Mouse (Mus musculus): Measurements from ENCODE around the gene Pde4d. TPM values are rescaled to one million over a fixed set of nuclear protein-coding genes. Genes with fewer than 3 reads are reported as not detected.

Pde4d gene
- total and polyA plus RNA-seq, 3 experiments = 18.5 to 18.8 TPM; not detected in 1

DNA sequence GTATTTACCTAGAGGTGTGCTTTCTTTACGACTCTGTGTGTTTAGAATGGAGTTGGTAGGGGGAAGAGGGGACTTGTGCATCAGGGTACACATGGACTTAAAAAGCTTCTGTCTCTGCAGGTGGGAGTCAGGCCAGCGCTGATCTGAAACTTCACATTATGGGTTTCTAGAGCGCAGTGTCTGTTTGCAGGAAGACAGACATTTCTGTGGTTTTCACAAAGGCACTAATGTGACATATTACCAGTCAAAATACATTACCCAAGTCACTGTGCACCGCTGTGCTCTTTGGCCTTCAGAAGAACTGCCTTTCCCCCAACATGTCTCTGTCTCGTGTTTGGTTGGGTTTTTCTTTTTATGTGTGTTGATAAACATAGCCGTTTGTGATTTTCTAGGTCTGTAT is 1395.1 kb downstream of the Pde4d start:
- no peaks in the 10 kb centered on the region; a peak in 2 of 4 replicates for H3K36me3 ChIP-seq (ENCODE audit: control insufficient read depth in 1 of 2, insufficient read depth in 2 of 2, low read length in 2 of 2)
- no peak overlapping the region for H3K27ac ChIP-seq (ENCODE audit: control insufficient read depth, low read depth, low read length)
- TF ChIP-seq TCF12 (IDR thresholded peaks at IDR 0.05; ENCODE audit: low read depth, low read length) = no peak
- no peak for TF ChIP-seq ZKSCAN1 (IDR thresholded peaks at IDR 0.05; ENCODE audit: low read depth, low read length)
- TF ChIP-seq MXI1 (IDR thresholded peaks at IDR 0.05; ENCODE audit: low read depth, low read length) = no peak
- TF ChIP-seq JUND (IDR thresholded peaks at IDR 0.05; ENCODE audit: low read depth, low read length) = no peak
- no peak for TF ChIP-seq RAD21 (IDR thresholded peaks at IDR 0.05; ENCODE audit: low read depth, low read length)
- no peak for TF ChIP-seq E2F4 (IDR thresholded peaks at IDR 0.05; ENCODE audit: borderline replicate concordance, low read depth, low read length)
- DNase-seq (ENCODE audit: low read depth, low spot score) = no peak
- H3K4me3 ChIP-seq (ENCODE audit: control insufficient read depth in 1 of 2, insufficient read depth in 1 of 2, low read depth in 2 of 2, low read length in 2 of 2) = no peak overlapping the region
- no peaks in the 10 kb centered on the region for H3K27me3 ChIP-seq (ENCODE audit: control insufficient read depth in 1 of 2, insufficient read depth in 2 of 2, low read length in 2 of 2)
- no peaks in the 10 kb centered on the region for H3K4me1 ChIP-seq (ENCODE audit: control insufficient read depth in 1 of 2, insufficient read depth in 2 of 2, low read length in 2 of 2)
- no peaks in the 10 kb centered on the region for H3K79me2 ChIP-seq (ENCODE audit: control insufficient read depth, insufficient read depth, low read length, poor library complexity)
- H3K9me3 ChIP-seq (replicated peaks; ENCODE audit: insufficient read depth, low read length) = no peaks in the 10 kb centered on the region
- no peak overlapping the region for H3K9ac ChIP-seq (ENCODE audit: control insufficient read depth, low read depth, low read length, poor library complexity, severe bottlenecking)

DNA sequence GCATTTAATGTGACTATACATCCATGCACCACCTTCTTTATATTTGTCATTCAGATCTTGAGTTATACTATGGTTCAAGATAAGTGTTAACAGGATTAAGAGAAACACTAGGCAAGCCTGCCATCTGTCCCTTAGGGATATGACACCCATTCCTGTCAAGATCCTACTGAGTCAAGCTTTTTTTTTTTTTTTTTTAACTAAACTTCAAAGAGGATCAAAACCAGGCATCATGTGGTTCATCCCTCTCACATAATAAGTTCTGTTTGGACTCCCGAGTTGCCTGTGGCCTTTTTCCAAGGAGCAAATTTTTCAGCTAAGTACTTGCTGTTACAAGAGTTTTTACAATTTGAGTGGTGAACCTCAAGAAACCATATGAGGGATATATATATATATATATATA is 1414.1 kb downstream of the Pde4d start:
- no peak for TF ChIP-seq CHD1 (IDR thresholded peaks at IDR 0.05; ENCODE audit: low read depth, low read length)
- no peak for TF ChIP-seq MYC (IDR thresholded peaks at IDR 0.05; ENCODE audit: low read depth, low read length)
- no peak for TF ChIP-seq POLR2A (IDR thresholded peaks at IDR 0.05; ENCODE audit: control insufficient read depth in 1 of 2, insufficient read depth in 1 of 2, low read depth in 1 of 2, low read length in 2 of 2, poor library complexity in 1 of 2)
- no peak for TF ChIP-seq ZNF384 (IDR thresholded peaks at IDR 0.05; ENCODE audit: low read depth, low read length)
- TF ChIP-seq CTCF (IDR thresholded peaks at IDR 0.05 in 2 of 3, conservative IDR thresholded peaks at IDR 0.05 in 1 of 3; ENCODE audit: control insufficient read depth in 1 of 3, insufficient read depth in 1 of 3, low read depth in 2 of 3, low read length in 3 of 3, poor library complexity in 1 of 3, severe bottlenecking in 1 of 3) = no peak
- no peaks in the 10 kb centered on the region for H3K27me3 ChIP-seq (ENCODE audit: control insufficient read depth in 1 of 2, insufficient read depth in 2 of 2, low read length in 2 of 2)
- H3K4me1 ChIP-seq (ENCODE audit: control insufficient read depth in 1 of 2, insufficient read depth in 2 of 2, low read length in 2 of 2) = no peaks in the 10 kb centered on the region
- H3K9ac ChIP-seq (ENCODE audit: control insufficient read depth, low read depth, low read length, poor library complexity, severe bottlenecking) = no peak overlapping the region
- H3K4me3 ChIP-seq (ENCODE audit: control insufficient read depth in 1 of 2, insufficient read depth in 1 of 2, low read depth in 2 of 2, low read length in 2 of 2) = no peak overlapping the region
- H3K36me3 ChIP-seq (ENCODE audit: control insufficient read depth in 1 of 2, insufficient read depth in 2 of 2, low read length in 2 of 2) = no peaks in the 10 kb centered on the region; a peak in 1 of 4 replicates
- DNase-seq (ENCODE audit: low read depth, low spot score) = no peak
- no peaks in the 10 kb centered on the region for H3K9me3 ChIP-seq (replicated peaks; ENCODE audit: insufficient read depth, low read length)
- H3K79me2 ChIP-seq (ENCODE audit: control insufficient read depth, insufficient read depth, low read length, poor library complexity) = no peaks in the 10 kb centered on the region; the same call in 1 of the 2 replicates
- no peak overlapping the region for H3K27ac ChIP-seq (ENCODE audit: control insufficient read depth, low read depth, low read length)

DNA sequence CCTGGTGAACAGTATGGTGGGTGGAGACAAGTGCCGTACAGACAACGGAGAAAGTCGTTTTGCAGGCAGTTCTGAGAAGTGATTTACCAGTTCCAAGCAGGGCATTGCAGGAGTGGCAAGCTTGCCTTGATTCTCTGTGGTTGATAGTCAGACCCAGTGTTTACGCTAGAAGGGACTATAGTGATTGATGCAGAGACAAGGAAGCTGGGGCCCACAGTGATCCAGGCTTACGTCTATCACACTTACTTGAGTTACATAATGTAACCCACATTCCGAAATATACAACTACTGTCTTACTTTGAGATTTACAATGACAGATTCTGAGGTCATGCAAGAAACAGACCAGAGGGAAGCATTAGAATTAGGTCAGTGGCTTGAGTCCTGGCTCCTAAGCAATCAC is 1414.6 kb downstream of the Pde4d start:
- Histone ChIP-seq H3K9me3 (replicated peaks; ENCODE audit: insufficient read depth, low read length) (no peaks in the 10 kb centered on the region), H3K27ac (ENCODE audit: control insufficient read depth, low read depth, low read length) (no peak overlapping the region), H3K79me2 (ENCODE audit: control insufficient read depth, insufficient read depth, low read length, poor library complexity) (no peaks in the 10 kb centered on the region; the same call in 1 of the 2 replicates), H3K9ac (ENCODE audit: control insufficient read depth, low read depth, low read length, poor library complexity, severe bottlenecking) (no peak overlapping the region), H3K4me1 (ENCODE audit: control insufficient read depth in 1 of 2, insufficient read depth in 2 of 2, low read length in 2 of 2) (no peaks in the 10 kb centered on the region), H3K27me3 (ENCODE audit: control insufficient read depth in 1 of 2, insufficient read depth in 2 of 2, low read length in 2 of 2) (no peaks in the 10 kb centered on the region), H3K4me3 (ENCODE audit: control insufficient read depth in 1 of 2, insufficient read depth in 1 of 2, low read depth in 2 of 2, low read length in 2 of 2) (no peak overlapping the region), H3K36me3 (ENCODE audit: control insufficient read depth in 1 of 2, insufficient read depth in 2 of 2, low read length in 2 of 2) (no peaks in the 10 kb centered on the region; a peak in 1 of 4 replicates)
- TF ChIP-seq MAX (IDR thresholded peaks at IDR 0.05; ENCODE audit: low read length) = no peak
- TF ChIP-seq HCFC1 (IDR thresholded peaks at IDR 0.05; ENCODE audit: low read depth, low read length) = no peak
- no peak for TF ChIP-seq TAL1 (IDR thresholded peaks at IDR 0.05; ENCODE audit: low read length)
- TF ChIP-seq MEF2A (IDR thresholded peaks at IDR 0.05; ENCODE audit: extremely low read depth, insufficient replicate concordance, low read depth, low read length, poor library complexity, severe bottlenecking) = no peak
- TF ChIP-seq ELF1 (IDR thresholded peaks at IDR 0.05; ENCODE audit: low read depth, low read length) = no peak
- TF ChIP-seq EP300 (IDR thresholded peaks at IDR 0.05; ENCODE audit: low read depth in 1 of 2, low read length in 2 of 2) = no peak
- TF ChIP-seq GATA1 (IDR thresholded peaks at IDR 0.05; ENCODE audit: low read depth, low read length) = no peak
- no peak for TF ChIP-seq NELFE (IDR thresholded peaks at IDR 0.05; ENCODE audit: low read depth, low read length)
- no peak for TF ChIP-seq ETS1 (IDR thresholded peaks at IDR 0.05; ENCODE audit: low read depth, low read length)
- TF ChIP-seq POLR2AphosphoS5 (IDR thresholded peaks at IDR 0.05; ENCODE audit: borderline replicate concordance, low read depth, low read length) = no peak
- TF ChIP-seq TBP (IDR thresholded peaks at IDR 0.05; ENCODE audit: low read depth, low read length) = no peak
- no peak for DNase-seq (ENCODE audit: low read depth, low spot score)

Measured in MEL (cell line).